Mouse (Mus musculus): ENCODE data around the gene Zfyve27.

- TF ChIP-seq CTCF (conservative IDR thresholded peaks at IDR 0.05; ENCODE audit: low read length) (no peak), POU5F1 (IDR thresholded peaks at IDR 0.05; ENCODE audit: borderline replicate concordance, low read length) (no peak)
Measured at GRCm38 (mm10) chr19:42135070-42135469, 28.7 kb upstream of the Zfyve27 start.
